Mouse (Mus musculus): Measurements from ENCODE around the gene Zfp651.

Gene Zfp651

GRCm38 (mm10) chr9:121819073-121819770, 60.1 kb downstream of the Zfp651 start:
- peak; percentile 73 for DNase-seq

- peak; percentile 88 for DNase-seq
These were observed 60.8 kb downstream of the Zfp651 start for GRCm38 (mm10) chr9:121819771-121820471.

GRCm38 (mm10) chr9:121820765-121821164, 61.6 kb downstream of the Zfp651 start:
- no peak for DNase-seq
